Mouse (Mus musculus) embryonic facial prominence, embryonic 13.5 days (tissue): ENCODE measurements around the gene Hand1. TPM values are rescaled to one million over a fixed set of nuclear protein-coding genes. Genes with fewer than 3 reads are reported as not detected.

Source experiments
- ATAC-seq: fragments of 200-750 bp; cut with Nextera tagmentation; 2 replicates; pipeline ENCODE4 v1.8.0; 2017; ENCODE audit warnings: low read depth; ENCODE audit not compliant: insufficient number of reproducible peaks, insufficient read depth, low FRiP score, low TSS enrichment
- H3K27ac ChIP-seq: fragments of 300-500 bp; sonication (generic); 2 replicates; pipeline ENCODE4 v1.5.1; 2015; ENCODE audit warnings: moderate library complexity, mild to moderate bottlenecking, inconsistent platforms
- H3K27me3 ChIP-seq: fragments of 300-500 bp; sonication (generic); 2 replicates; pipeline ENCODE4 v1.6.1; 2015; ENCODE audit warnings: mild to moderate bottlenecking, inconsistent platforms
- H3K36me3 ChIP-seq: fragments of 300-500 bp; sonication (generic); 2 replicates; pipeline ENCODE4 v1.6.1; 2015; ENCODE audit warnings: mild to moderate bottlenecking, inconsistent platforms
- H3K4me1 ChIP-seq: fragments of 300-500 bp; sonication (generic); 2 replicates; pipeline ENCODE4 v1.6.1; 2015; ENCODE audit warnings: inconsistent platforms
- H3K4me2 ChIP-seq: fragments of 300-500 bp; sonication (generic); 2 replicates; pipeline ENCODE4 v1.6.1; 2015; ENCODE audit warnings: moderate library complexity, mild to moderate bottlenecking, inconsistent platforms
- H3K4me3 ChIP-seq: fragments of 300-500 bp; sonication (generic); 2 replicates; pipeline ENCODE4 v1.5.1; 2015; ENCODE audit warnings: mild to moderate bottlenecking, inconsistent platforms
- H3K9ac ChIP-seq: fragments of 300-500 bp; sonication (generic); 2 replicates; pipeline ENCODE4 v1.6.1; 2015; ENCODE audit warnings: mild to moderate bottlenecking, inconsistent platforms
- H3K9me3 ChIP-seq: fragments of 300-500 bp; sonication (generic); 2 replicates; pipeline ENCODE4 v1.6.1; 2016; ENCODE audit warnings: inconsistent platforms
- WGBS: fragments of 180-500 bp; shearing (Covaris S2); methylation state at CpG from one replicate; pipeline ENCODE4 v1.1.7; 2015; ENCODE audit warnings: mixed read lengths; 5-methylcytosine and 5-hydroxymethylcytosine counted together
- polyA plus RNA-seq: library from polyadenylated mRNA; unstranded; fragments of >200 nt; fragmentation: Nextera tagmentation; extraction: Ambion mirVana; gene quantifications from 2 replicates; pipeline ENCODE4 v1.2.1, GENCODE M21; 2015

The Hand1 gene
- 1.3 and 5.1 TPM in 2 replicates for polyA plus RNA-seq

GRCm38 (mm10) chr11:57832552-57833201 is at the start of gene Hand1:
Hand1 (minus strand) TSS chr11:57832818.
- peaks cover 54% of the 10 kb centered on the region for H3K4me1 ChIP-seq

GRCm38 (mm10) chr11:57876157-57876556 is 43.5 kb upstream of the Hand1 start:
- Histone ChIP-seq H3K27ac (no peak overlapping the region), H3K4me2 (no peak overlapping the region), H3K27me3 (no peaks in the 10 kb centered on the region), H3K36me3 (no peaks in the 10 kb centered on the region), H3K9me3 (no peaks in the 10 kb centered on the region), H3K9ac (no peak overlapping the region), H3K4me3 (no peak overlapping the region), H3K4me1 (no peaks in the 10 kb centered on the region)
- WGBS: 79% methylated on average over 2 of the region's 2 CpGs
- no peak for ATAC-seq

More at GRCm38 (mm10) chr11:57832552-57833201, at the start of gene Hand1:
- H3K9me3 ChIP-seq: no peaks in the 10 kb centered on the region
- peak within 1 kb of the TSS; percentile 62 for H3K9ac ChIP-seq
- peak within 1 kb of the TSS; percentile 23 for H3K4me3 ChIP-seq
- H3K36me3 ChIP-seq: no peaks in the 10 kb centered on the region
- no peak for ATAC-seq
- no peak within 1 kb of the TSS for H3K27ac ChIP-seq
- H3K4me2 ChIP-seq: peak within 1 kb of the TSS; percentile 41
- WGBS: 5% methylated on average over 23 of the region's 23 CpGs
- peaks cover 98% of the 10 kb centered on the region for H3K27me3 ChIP-seq

- 59% methylated on average over 3 of the region's 3 CpGs for WGBS
- Histone ChIP-seq H3K4me2 (no peak overlapping the region), H3K27ac (no peak overlapping the region), H3K4me3 (no peak overlapping the region), H3K4me1 (no peaks in the 10 kb centered on the region), H3K9ac (no peak overlapping the region), H3K36me3 (no peaks in the 10 kb centered on the region), H3K9me3 (no peaks in the 10 kb centered on the region), H3K27me3 (no peaks in the 10 kb centered on the region)
- ATAC-seq: no peak
Observed at GRCm38 (mm10) chr11:57873014-57873413, 40.4 kb upstream of the Hand1 start.

- no peaks in the 10 kb centered on the region; the same call in 1 of the 2 replicates for H3K27me3 ChIP-seq
- no peak overlapping the region for H3K27ac ChIP-seq
- H3K36me3 ChIP-seq: no peaks in the 10 kb centered on the region
- H3K9me3 ChIP-seq: no peaks in the 10 kb centered on the region
- no peaks in the 10 kb centered on the region for H3K4me1 ChIP-seq
- no peak overlapping the region for H3K9ac ChIP-seq
- WGBS: 53% methylated on average over 9 of the region's 9 CpGs
- no peak overlapping the region for H3K4me2 ChIP-seq
- no peak overlapping the region for H3K4me3 ChIP-seq
- ATAC-seq: no peak
Observed at GRCm38 (mm10) chr11:57868753-57869460, 36.3 kb upstream of the Hand1 start.

GRCm38 (mm10) chr11:57866466-57866865 is 33.8 kb upstream of the Hand1 start:
- H3K36me3 ChIP-seq: no peaks in the 10 kb centered on the region
- H3K4me3 ChIP-seq: no peak overlapping the region
- H3K27me3 ChIP-seq: no peaks in the 10 kb centered on the region; the same call in 1 of the 2 replicates
- no peak overlapping the region; the same call in 1 of the 2 replicates for H3K27ac ChIP-seq
- no peak for ATAC-seq
- H3K9ac ChIP-seq: no peak overlapping the region
- 34% methylated on average over 7 of the region's 7 CpGs for WGBS
- no peak overlapping the region for H3K4me2 ChIP-seq
- no peaks in the 10 kb centered on the region for H3K4me1 ChIP-seq
- no peaks in the 10 kb centered on the region for H3K9me3 ChIP-seq

GRCm38 (mm10) chr11:57864577-57864976 is 32.0 kb upstream of the Hand1 start:
- no peaks in the 10 kb centered on the region; the same call in 1 of the 2 replicates for H3K27me3 ChIP-seq
- no peaks in the 10 kb centered on the region for H3K36me3 ChIP-seq
- H3K4me1 ChIP-seq: no peaks in the 10 kb centered on the region
- H3K4me3 ChIP-seq: no peak overlapping the region
- no peak overlapping the region for H3K9ac ChIP-seq
- H3K4me2 ChIP-seq: no peak overlapping the region
- 41% methylated on average over 8 of the region's 8 CpGs for WGBS
- no peaks in the 10 kb centered on the region for H3K9me3 ChIP-seq
- no peak for ATAC-seq
- H3K27ac ChIP-seq: no peak overlapping the region

- WGBS: 85% methylated on average over 7 of the region's 7 CpGs
- no peak overlapping the region for H3K4me3 ChIP-seq
- H3K27ac ChIP-seq: no peak overlapping the region
- no peak for ATAC-seq
- no peaks in the 10 kb centered on the region for H3K36me3 ChIP-seq
- H3K9me3 ChIP-seq: no peaks in the 10 kb centered on the region
- no peak overlapping the region for H3K4me2 ChIP-seq
- no peaks in the 10 kb centered on the region for H3K27me3 ChIP-seq
- no peak overlapping the region for H3K9ac ChIP-seq
- H3K4me1 ChIP-seq: no peaks in the 10 kb centered on the region
Observed at GRCm38 (mm10) chr11:57862088-57862487, 29.5 kb upstream of the Hand1 start.

GRCm38 (mm10) chr11:57857709-57858108 is 25.1 kb upstream of the Hand1 start:
- H3K4me1 ChIP-seq: peaks cover 6% of the 10 kb centered on the region
- H3K27ac ChIP-seq: no peak overlapping the region
- H3K4me2 ChIP-seq: no peak overlapping the region
- H3K4me3 ChIP-seq: no peak overlapping the region
- H3K9me3 ChIP-seq: no peaks in the 10 kb centered on the region
- no peaks in the 10 kb centered on the region for H3K36me3 ChIP-seq
- WGBS: 49% methylated on average over 4 of the region's 4 CpGs
- H3K9ac ChIP-seq: no peak overlapping the region
- no peak for ATAC-seq
- no peaks in the 10 kb centered on the region for H3K27me3 ChIP-seq

GRCm38 (mm10) chr11:57853571-57853970 is 21.0 kb upstream of the Hand1 start:
- Histone ChIP-seq H3K4me2 (no peak overlapping the region), H3K4me3 (no peak overlapping the region), H3K27ac (no peak overlapping the region), H3K9me3 (no peaks in the 10 kb centered on the region), H3K36me3 (no peaks in the 10 kb centered on the region), H3K9ac (no peak overlapping the region), H3K27me3 (peaks cover 19% of the 10 kb centered on the region), H3K4me1 (peaks cover 6% of the 10 kb centered on the region)
- 0 out of 2 replicates have a peak, but pooled peaks have one; percentile 15 for ATAC-seq
- WGBS: 19% methylated on average over 6 of the region's 6 CpGs

GRCm38 (mm10) chr11:57850931-57851330 is 18.3 kb upstream of the Hand1 start:
- no peaks in the 10 kb centered on the region for H3K36me3 ChIP-seq
- H3K9me3 ChIP-seq: no peaks in the 10 kb centered on the region
- no peak overlapping the region for H3K27ac ChIP-seq
- ATAC-seq: no peak
- H3K4me1 ChIP-seq: peaks cover 6% of the 10 kb centered on the region
- H3K4me2 ChIP-seq: no peak overlapping the region
- 42% methylated on average over 3 of the region's 3 CpGs for WGBS
- no peak overlapping the region for H3K4me3 ChIP-seq
- no peak overlapping the region for H3K9ac ChIP-seq
- H3K27me3 ChIP-seq: peaks cover 30% of the 10 kb centered on the region

GRCm38 (mm10) chr11:57850298-57850697 is 17.7 kb upstream of the Hand1 start:
- peaks cover 6% of the 10 kb centered on the region for H3K4me1 ChIP-seq
- no peak for ATAC-seq
- peaks cover 36% of the 10 kb centered on the region for H3K27me3 ChIP-seq
- no peak overlapping the region for H3K4me2 ChIP-seq
- no peak overlapping the region for H3K4me3 ChIP-seq
- H3K36me3 ChIP-seq: no peaks in the 10 kb centered on the region
- no peak overlapping the region for H3K27ac ChIP-seq
- H3K9me3 ChIP-seq: no peaks in the 10 kb centered on the region
- no peak overlapping the region for H3K9ac ChIP-seq
- 50% methylated on average over 7 of the region's 7 CpGs for WGBS

- no peak overlapping the region for H3K27ac ChIP-seq
- H3K9ac ChIP-seq: no peak overlapping the region
- no peaks in the 10 kb centered on the region for H3K9me3 ChIP-seq
- H3K4me1 ChIP-seq: no peaks in the 10 kb centered on the region
- H3K36me3 ChIP-seq: no peaks in the 10 kb centered on the region
- ATAC-seq: no peak
- no peak overlapping the region for H3K4me2 ChIP-seq
- H3K4me3 ChIP-seq: no peak overlapping the region
- 73% methylated on average over 7 of the region's 7 CpGs for WGBS
- peaks cover 49% of the 10 kb centered on the region for H3K27me3 ChIP-seq
Observed at GRCm38 (mm10) chr11:57847396-57847795, 14.8 kb upstream of the Hand1 start.
